Mouse (Mus musculus): ENCODE measurements around the gene Vasn.

- no peak for TF ChIP-seq POLR2A (IDR thresholded peaks at IDR 0.05; ENCODE audit: borderline replicate concordance, extremely low read depth, insufficient read depth, insufficient read length, poor library complexity, severe bottlenecking)
- no peak for TF ChIP-seq CTCF (IDR thresholded peaks at IDR 0.05; ENCODE audit: borderline replicate concordance, extremely low read depth, insufficient read depth, insufficient read length)
Observed at GRCm38 (mm10) chr16:4648416-4649023, 8.8 kb downstream of the Vasn start.
